ENCODE assay signal across 12 mouse cellular contexts in genomic region chr8:122006688-122007484, GRCm38 (mm10). TPM values are rescaled to one million over a fixed set of nuclear protein-coding genes. Genes with fewer than 3 reads are reported as not detected.
DNase-seq lines count a peak whose midpoint lies in the region; ATAC-seq and TF ChIP-seq lines count a peak whose summit lies in the region.
"Had no signal": no experiment of that assay in that cellular context is flagged by ENCODE, and none has a peak within 500 bp of the region (broad histone marks: within the 10 kb centered on the region; RNA-seq: fewer than 3 reads in every experiment).

No protein-coding gene starts in this region.

- peak overlapping the region; percentile 14; the same call in 1 of the 2 replicates for H3K9ac ChIP-seq in forebrain, embryonic 15.5 days (replicated peaks)
- H3K9ac ChIP-seq in heart, embryonic 12.5 days: no peak overlapping the region
- H3K9ac ChIP-seq: embryonic facial prominence, embryonic 13.5 days; liver, embryonic 12.5 days; midbrain, embryonic 12.5 days had no signal

- no peaks in the 10 kb centered on the region for H3K9me3 ChIP-seq in forebrain, embryonic 15.5 days
- H3K9me3 ChIP-seq in heart, embryonic 12.5 days (replicated peaks): no peaks in the 10 kb centered on the region
- H3K9me3 ChIP-seq: embryonic facial prominence, embryonic 13.5 days; liver, embryonic 12.5 days; midbrain, embryonic 12.5 days had no signal

- peaks cover 19% of the 10 kb centered on the region; the same call in 1 of the 2 replicates for H3K36me3 ChIP-seq in forebrain, embryonic 15.5 days
- H3K36me3 ChIP-seq in heart, embryonic 12.5 days: peaks cover 69% of the 10 kb centered on the region

- no peak for TF ChIP-seq POLR2A in olfactory bulb, adult 2 months (IDR thresholded peaks at IDR 0.05; ENCODE audit: insufficient read depth, low read depth, low read length)

- 68% methylated on average over 13 of the region's 13 CpGs for WGBS in forebrain, embryonic 15.5 days
- WGBS in olfactory bulb, adult 2 months: 55% methylated on average over 13 of the region's 13 CpGs
- WGBS in heart, embryonic 12.5 days: 86% methylated on average over 13 of the region's 13 CpGs

- peak; percentile 58 to 70 for DNase-seq in left cerebral cortex, adult 18-20 months (ENCODE audit: low spot score in 2 of 2)
- no peak for DNase-seq in left cerebral cortex, postnatal 10 days (ENCODE audit: extremely low spot score in 1 of 2, low spot score in 2 of 2)
- peak; percentile 34 for DNase-seq in brain, embryonic 18.5 days (ENCODE audit: low read depth, low spot score)
- DNase-seq in Muller cell, postnatal 12 days (ENCODE audit: inconsistent ontology term): no peak
- DNase-seq: cerebellum, postnatal 36 days; lung, postnatal 10 days had no signal

- ATAC-seq in forebrain, embryonic 15.5 days (replicated peaks): peak; percentile 73
- no peak for ATAC-seq in heart, embryonic 12.5 days (ENCODE audit: insufficient number of reproducible peaks, low FRiP score)
- ATAC-seq: liver, embryonic 12.5 days had no signal

- peak overlapping the region; percentile 86 for H3K27ac ChIP-seq in forebrain, embryonic 15.5 days (replicated peaks)
- 0 out of 2 replicates have a peak overlapping the region, but pooled peaks have one; percentile 29 for H3K27ac ChIP-seq in olfactory bulb, adult 2 months (ENCODE audit: insufficient read depth, low read depth, low read length)
- no peak overlapping the region for H3K27ac ChIP-seq in heart, embryonic 12.5 days (ENCODE audit: poor library complexity, severe bottlenecking)
- H3K27ac ChIP-seq: embryonic facial prominence, embryonic 13.5 days; liver, embryonic 12.5 days; midbrain, embryonic 12.5 days had no signal

- H3K4me2 ChIP-seq in forebrain, embryonic 15.5 days (replicated peaks): peak overlapping the region; percentile 39
- H3K4me2 ChIP-seq in heart, embryonic 12.5 days: no peak overlapping the region
- H3K4me2 ChIP-seq: embryonic facial prominence, embryonic 13.5 days; liver, embryonic 12.5 days; midbrain, embryonic 12.5 days had no signal

- peak overlapping the region; percentile 20 for H3K4me3 ChIP-seq in forebrain, embryonic 15.5 days
- peak overlapping the region; percentile 33 for H3K4me3 ChIP-seq in olfactory bulb, adult 2 months (ENCODE audit: insufficient read depth, low read depth, low read length)
- no peak overlapping the region for H3K4me3 ChIP-seq in heart, embryonic 12.5 days
- H3K4me3 ChIP-seq: embryonic facial prominence, embryonic 13.5 days; liver, embryonic 12.5 days; midbrain, embryonic 12.5 days had no signal

- peaks cover 15% of the 10 kb centered on the region for H3K4me1 ChIP-seq in forebrain, embryonic 15.5 days
- peaks cover 43% of the 10 kb centered on the region for H3K4me1 ChIP-seq in olfactory bulb, adult 2 months (ENCODE audit: control insufficient read depth, insufficient read depth, low read length)
- H3K4me1 ChIP-seq in heart, embryonic 12.5 days (replicated peaks): peaks cover 24% of the 10 kb centered on the region
- H3K4me1 ChIP-seq: embryonic facial prominence, embryonic 13.5 days had no signal

- H3K27me3 ChIP-seq in forebrain, embryonic 15.5 days: no peaks in the 10 kb centered on the region
- no peaks in the 10 kb centered on the region for H3K27me3 ChIP-seq in heart, embryonic 12.5 days (replicated peaks)
- H3K27me3 ChIP-seq: embryonic facial prominence, embryonic 13.5 days; liver, embryonic 12.5 days; midbrain, embryonic 12.5 days had no signal

- TF ChIP-seq CTCF in olfactory bulb, adult 2 months (IDR thresholded peaks at IDR 0.05; ENCODE audit: insufficient read depth, low read depth, low read length): no peak

- intact Hi-C loops in left cerebral cortex, postnatal 10 days (cut with DNase I): no loop called here

RNA-seq across cellular contexts. Expression of gene Banp, which starts 57.3 kb away (rescaled TPM):
- total RNA-seq in left cerebral cortex, adult 18-20 months (2021): 10 to 100 TPM; 44.5 to 52.3 TPM
- 10 to 100 TPM; 20.8 to 22.7 TPM for total RNA-seq in left cerebral cortex, postnatal 10 days (2021)
- polyA plus RNA-seq in forebrain, embryonic 15.5 days (2015; fragmentation: Nextera tagmentation; extraction: Ambion mirVana): 64.8 and 65.3 TPM in 2 replicates
- not detected in 2 replicates for polyA plus RNA-seq in olfactory bulb, adult 2 months (2012; ENCODE audit: insufficient read depth, insufficient read length, low replicate concordance, missing spikeins)
- 28.4 and 31.8 TPM in 2 replicates for polyA plus RNA-seq in heart, embryonic 12.5 days (2016; fragmentation: Nextera tagmentation; extraction: Ambion mirVana)

Comparison
In these comparisons a context has a peak if more than half of its experiments do, and no peak if none do; other contexts are left out.
1. DNase-seq: peak in left cerebral cortex, adult 18-20 months (2 of 2) and brain, embryonic 18.5 days (single experiment); none in left cerebral cortex, postnatal 10 days (0 of 2) and Muller cell, postnatal 12 days (single experiment).
2. RNA of gene Banp, which starts 57.3 kb away (polyA plus RNA-seq): 64.8 to 65.3 TPM in forebrain, embryonic 15.5 days and 28.4 to 31.8 TPM in heart, embryonic 12.5 days; not detected in olfactory bulb, adult 2 months; every median in the first group is over 10 times any median in the second.